Mouse (Mus musculus) CH12.LX (cell line): ENCODE data around the gene Ccdc144b. TPM values are rescaled to one million over a fixed set of nuclear protein-coding genes. Genes with fewer than 3 reads are reported as not detected.

Experiments
- DNase-seq: peaks from one replicate; pipeline ENCODE4 v3.0.0-alpha.2; 2013; ENCODE audit errors: extremely low read depth
- H3K27ac ChIP-seq: 2 replicates; pipeline ENCODE4 v1.5.1; 2012; ENCODE audit warnings: low read depth, mild to moderate bottlenecking, control low read depth, moderate library complexity; ENCODE audit not compliant: insufficient read depth
- H3K27me3 ChIP-seq: replicated peaks from 2 replicates; pipeline ENCODE3; 2012; ENCODE audit warnings: inconsistent platforms
- H3K36me3 ChIP-seq, 2 experiments: replicated peaks in 1 of 2; 2 replicates each; pipeline versions ENCODE3 to v1.6.1; 2012; ENCODE audit warnings: inconsistent platforms in 1 of 2, low read length in 1 of 2, mild to moderate bottlenecking in 1 of 2, mixed read lengths in 1 of 2, moderate library complexity in 1 of 2; ENCODE audit not compliant: control insufficient read depth in 1 of 2, insufficient read depth in 1 of 2
- H3K4me1 ChIP-seq, 2 experiments: 2 replicates each; pipeline ENCODE4 v1.6.1; 2012; ENCODE audit warnings: inconsistent platforms in 1 of 2, moderate library complexity in 1 of 2; ENCODE audit not compliant: insufficient read depth in 2 of 2, control insufficient read depth in 1 of 2
- H3K4me2 ChIP-seq: 2 replicates; pipeline ENCODE4 v1.6.1; 2012; ENCODE audit warnings: low read depth, mild to moderate bottlenecking, control low read depth; ENCODE audit not compliant: poor library complexity, insufficient read depth, severe bottlenecking
- H3K4me3 ChIP-seq, 3 experiments: fragments of 150-350 bp in 1 of 3; sonication (generic) in 1 of 3; replicated peaks in 1 of 3; 2 replicates each; pipeline versions ENCODE3 to v1.5.1; 2011 to 2012; ENCODE audit warnings: low read depth in 2 of 3, low read length in 2 of 3, mild to moderate bottlenecking in 2 of 3, moderate library complexity in 2 of 3, control low read depth in 1 of 3, improper control_type of control experiment in 1 of 3, inconsistent platforms in 1 of 3, mixed read lengths in 1 of 3; ENCODE audit not compliant: poor library complexity in 1 of 3
- H3K79me2 ChIP-seq: replicated peaks from 2 replicates; pipeline ENCODE4 v1.6.1; 2012; ENCODE audit warnings: mild to moderate bottlenecking, moderate library complexity; ENCODE audit not compliant: control insufficient read depth, poor library complexity, insufficient read depth, severe bottlenecking; ENCODE audit errors: extremely low read depth
- H3K9ac ChIP-seq: 2 replicates; pipeline ENCODE4 v1.6.1; 2012; ENCODE audit warnings: low read depth, mild to moderate bottlenecking, control low read depth, moderate library complexity; ENCODE audit not compliant: insufficient read depth
- H3K9me3 ChIP-seq: replicated peaks from 2 replicates; pipeline ENCODE3; 2012; ENCODE audit warnings: low read length, inconsistent platforms, mixed read lengths
- CHD1 ChIP-seq: IDR thresholded peaks from 2 replicates; pipeline ENCODE4 v1.6.1; 2012; ENCODE audit warnings: low read depth, low read length, improper control_type of control experiment, inconsistent platforms
- CHD2 ChIP-seq: IDR thresholded peaks from 2 replicates; pipeline ENCODE4 v1.6.1; 2011; ENCODE audit warnings: low read length, improper control_type of control experiment
- E2F4 ChIP-seq: IDR thresholded peaks from 2 replicates; pipeline ENCODE4 v1.6.1; 2011; ENCODE audit warnings: low read depth, low read length, improper control_type of control experiment; ENCODE audit not compliant: insufficient replicate concordance
- HCFC1 ChIP-seq: IDR thresholded peaks from 2 replicates; pipeline ENCODE4 v1.6.1; 2012; ENCODE audit warnings: low read depth, mild to moderate bottlenecking, inconsistent platforms, low read length, improper control_type of control experiment
- JUND ChIP-seq: conservative IDR thresholded peaks from 2 replicates; pipeline ENCODE4 v1.6.1; 2011; ENCODE audit warnings: low read depth, low read length, improper control_type of control experiment
- KAT2A ChIP-seq: IDR thresholded peaks from 2 replicates; pipeline ENCODE4 v1.6.1; 2012; ENCODE audit warnings: low read length, improper control_type of control experiment, inconsistent platforms; ENCODE audit not compliant: insufficient replicate concordance
- MAFK ChIP-seq: IDR thresholded peaks from 2 replicates; pipeline ENCODE4 v1.6.1; 2011; ENCODE audit warnings: low read length, improper control_type of control experiment; ENCODE audit not compliant: insufficient replicate concordance
- MAX ChIP-seq: IDR thresholded peaks from 2 replicates; pipeline ENCODE4 v1.6.1; 2011; ENCODE audit warnings: low read length, improper control_type of control experiment
- MEF2A ChIP-seq: IDR thresholded peaks from 2 replicates; pipeline ENCODE4 v1.6.1; 2014; ENCODE audit warnings: low read depth, mild to moderate bottlenecking, inconsistent platforms, low read length, improper control_type of control experiment, borderline replicate concordance
- MXI1 ChIP-seq: IDR thresholded peaks from 2 replicates; pipeline ENCODE4 v1.6.1; 2011; ENCODE audit warnings: mild to moderate bottlenecking, low read depth, low read length, improper control_type of control experiment
- NRF1 ChIP-seq: IDR thresholded peaks from 2 replicates; pipeline ENCODE4 v1.6.1; 2014; ENCODE audit warnings: low read depth, mild to moderate bottlenecking, inconsistent platforms, low read length, improper control_type of control experiment, moderate library complexity
- POLR2A ChIP-seq: IDR thresholded peaks from 2 replicates; pipeline ENCODE4 v1.6.1; 2011; ENCODE audit warnings: low read depth, mild to moderate bottlenecking, improper control_type of control experiment, low read length
- POLR2AphosphoS2 ChIP-seq: IDR thresholded peaks from 2 replicates; pipeline ENCODE4 v1.6.1; 2011; ENCODE audit warnings: low read depth, low read length, improper control_type of control experiment
- RAD21 ChIP-seq: IDR thresholded peaks from 2 replicates; pipeline ENCODE4 v1.6.1; 2011; ENCODE audit warnings: low read depth, mild to moderate bottlenecking, low read length, improper control_type of control experiment, moderate library complexity
- RCOR1 ChIP-seq: conservative IDR thresholded peaks from 2 replicates; pipeline ENCODE4 v1.6.1; 2012; ENCODE audit warnings: low read depth, mild to moderate bottlenecking, inconsistent platforms, low read length, improper control_type of control experiment
- SMC3 ChIP-seq: IDR thresholded peaks from 2 replicates; pipeline ENCODE4 v1.6.1; 2011; ENCODE audit warnings: low read depth, low read length, improper control_type of control experiment
- TBP ChIP-seq: conservative IDR thresholded peaks from 2 replicates; pipeline ENCODE4 v1.6.1; 2011; ENCODE audit warnings: low read depth, low read length, improper control_type of control experiment
- TCF12 ChIP-seq: IDR thresholded peaks from 2 replicates; pipeline ENCODE4 v1.6.1; 2014; ENCODE audit warnings: low read depth, mild to moderate bottlenecking, inconsistent platforms, low read length, improper control_type of control experiment
- UBTF ChIP-seq: IDR thresholded peaks from 2 replicates; pipeline ENCODE4 v1.6.1; 2012; ENCODE audit warnings: low read depth, mild to moderate bottlenecking, inconsistent platforms, low read length, improper control_type of control experiment, moderate library complexity
- USF1 ChIP-seq: IDR thresholded peaks from 2 replicates; pipeline ENCODE4 v1.6.1; 2014; ENCODE audit warnings: low read depth, mild to moderate bottlenecking, inconsistent platforms, low read length, improper control_type of control experiment
- ZKSCAN1 ChIP-seq: IDR thresholded peaks from 2 replicates; pipeline ENCODE4 v1.6.1; 2012; ENCODE audit warnings: low read depth, inconsistent platforms, low read length, improper control_type of control experiment, borderline replicate concordance
- ZNF384 ChIP-seq: IDR thresholded peaks from 2 replicates; pipeline ENCODE4 v1.6.1; 2012; ENCODE audit warnings: low read depth, low read length, improper control_type of control experiment, inconsistent platforms
- dilution Hi-C: fragments of 300-500 bp; cut with MboI; formaldehyde crosslinking; loops from 2 replicates; pipeline ENCODE4 v1.14.3; 2020; ENCODE audit warnings: low sequenced_read_pairs; ENCODE audit not compliant: extremely low pct_unique_long_range_greater_than_20kb, extremely low pct_ligation_motif_present
- in situ Hi-C: fragments of 300-500 bp; cut with MboI; formaldehyde crosslinking; loops from 3 replicates; pipeline ENCODE4 v1.14.3; 2019; ENCODE audit warnings: low sequenced_read_pairs, low pct_ligation_motif_present, low pct_unique_long_range_greater_than_20kb, mixed read lengths
- polyA plus RNA-seq: library from polyadenylated mRNA; unstranded; fragments of >175 nt; gene quantifications from 2 replicates; pipeline ENCODE4 v1.2.1, GENCODE M21; 2012; ENCODE audit warnings: low read depth; ENCODE audit not compliant: insufficient read length
- total RNA-seq, 2 experiments: library from RNA; depleted of rRNA; stranded (reverse); fragments of 300-350 nt in 1 of 2; fragments of >200 nt in 1 of 2; gene quantifications; 2 replicates each; pipeline ENCODE4 v1.2.3; 2012 to 2014

Gene Ccdc144b
- total and polyA plus RNA-seq, 3 experiments: 0.10 TPM; not detected in 2

DNA sequence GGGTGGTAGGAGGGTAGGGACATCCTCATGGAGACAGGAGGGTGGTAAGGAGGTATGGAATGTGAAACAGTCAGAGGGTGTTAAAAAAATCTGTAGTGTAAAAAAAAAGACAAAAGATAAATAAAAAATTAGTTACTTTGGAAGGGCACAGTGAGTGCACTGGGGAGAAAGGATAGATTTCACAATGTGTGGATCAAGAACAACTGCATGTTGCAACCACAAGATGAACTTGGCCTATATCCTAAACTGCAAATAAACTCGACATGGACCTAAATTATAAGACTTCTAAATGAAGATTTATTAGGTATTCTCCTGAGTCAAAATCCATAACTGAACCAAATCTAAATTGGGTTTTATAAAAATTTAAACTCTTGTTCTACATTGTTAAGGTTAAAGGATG, 4.2 kb downstream of the Ccdc144b start:
- dilution Hi-C loops: no loop called here
- H3K4me3 ChIP-seq: no peak overlapping the region

GRCm38 (mm10) chr3:36045086-36045485, 8.3 kb downstream of the Ccdc144b start:
- dilution Hi-C loops: no loop called here
- no peaks in the 10 kb centered on the region for H3K36me3 ChIP-seq
- H3K79me2 ChIP-seq: no peaks in the 10 kb centered on the region
- in situ Hi-C loops: no loop called here
- H3K9me3 ChIP-seq: no peaks in the 10 kb centered on the region
- no peak for DNase-seq
- TF ChIP-seq JUND: no peak
- no peak for TF ChIP-seq POLR2A
- no peak for TF ChIP-seq USF1
- no peak for TF ChIP-seq NRF1
- no peak for TF ChIP-seq CHD2
- no peak for TF ChIP-seq CHD1
- H3K4me1 ChIP-seq: no peaks in the 10 kb centered on the region
- H3K4me3 ChIP-seq: no peak overlapping the region
- no peak overlapping the region for H3K9ac ChIP-seq
- H3K4me2 ChIP-seq: no peak overlapping the region
- peaks cover 4% of the 10 kb centered on the region for H3K27me3 ChIP-seq
- no peak overlapping the region for H3K27ac ChIP-seq

More for the DNA sequence above, 4.2 kb downstream of the Ccdc144b start:
- H3K4me2 ChIP-seq: no peak overlapping the region
- no peaks in the 10 kb centered on the region for H3K9me3 ChIP-seq
- H3K9ac ChIP-seq: no peak overlapping the region
- no peaks in the 10 kb centered on the region for H3K4me1 ChIP-seq
- no peaks in the 10 kb centered on the region for H3K36me3 ChIP-seq
- H3K79me2 ChIP-seq: no peaks in the 10 kb centered on the region
- peaks cover 2% of the 10 kb centered on the region for H3K27me3 ChIP-seq
- in situ Hi-C loops: no loop called here
- H3K27ac ChIP-seq: no peak overlapping the region
- TF ChIP-seq E2F4 (no peak), TBP (no peak), MXI1 (no peak), POLR2AphosphoS2 (no peak), HCFC1 (no peak)
- DNase-seq: no peak

- dilution Hi-C loops (no loop called here), in situ Hi-C loops (no loop called here)
- Histone ChIP-seq H3K79me2 (no peaks in the 10 kb centered on the region), H3K4me3 (no peak overlapping the region), H3K36me3 (no peaks in the 10 kb centered on the region), H3K9me3 (no peaks in the 10 kb centered on the region), H3K4me1 (no peaks in the 10 kb centered on the region), H3K9ac (no peak overlapping the region), H3K27me3 (peaks cover 4% of the 10 kb centered on the region), H3K27ac (no peak overlapping the region), H3K4me2 (no peak overlapping the region)
- DNase-seq: no peak
- TF ChIP-seq HCFC1: no peak
- TF ChIP-seq NRF1: no peak
- TF ChIP-seq RAD21: no peak
- TF ChIP-seq POLR2A: no peak
- no peak for TF ChIP-seq RCOR1
- no peak for TF ChIP-seq TCF12
- no peak for TF ChIP-seq UBTF
- TF ChIP-seq MAFK: no peak
- no peak for TF ChIP-seq MAX
- no peak for TF ChIP-seq USF1
- no peak for TF ChIP-seq JUND
- TF ChIP-seq SMC3: no peak
- TF ChIP-seq KAT2A: no peak
- no peak for TF ChIP-seq ZKSCAN1
- no peak for TF ChIP-seq POLR2AphosphoS2
- TF ChIP-seq MEF2A: no peak
- TF ChIP-seq ZNF384: no peak
Observed at GRCm38 (mm10) chr3:36044520-36044919, 8.8 kb downstream of the Ccdc144b start.
